Mouse (Mus musculus) embryonic facial prominence, embryonic 11.5 days (tissue): ENCODE measurements around the gene Gm8764. TPM values are rescaled to one million over a fixed set of nuclear protein-coding genes. Genes with fewer than 3 reads are reported as not detected.
"Not testable (repeated sequence)": the region's sequence is repeated elsewhere in the genome, so short reads cannot be mapped to it uniquely, and the experiment has no call there.

Source experiments
- ATAC-seq: fragments of 200-750 bp; cut with Nextera tagmentation; replicated peaks from 2 replicates; pipeline ENCODE4 v1.8.0; 2017; ENCODE audit warnings: low read depth; ENCODE audit not compliant: insufficient number of reproducible peaks, low FRiP score, low TSS enrichment
- DNase-seq: peaks from one replicate; pipeline ENCODE4 v3.0.0-alpha.2; 2015; ENCODE audit warnings: low spot score
- H3K27ac ChIP-seq: fragments of 300-500 bp; sonication (generic); replicated peaks from 2 replicates; pipeline ENCODE4 v1.5.1; 2014; ENCODE audit warnings: mild to moderate bottlenecking, low read depth, low read length, control low read depth
- H3K27me3 ChIP-seq: fragments of 300-500 bp; sonication (generic); 2 replicates; pipeline ENCODE4 v1.6.1; 2014; ENCODE audit warnings: mild to moderate bottlenecking, low read length, moderate library complexity, mixed read lengths; ENCODE audit not compliant: control insufficient read depth, insufficient read depth
- H3K36me3 ChIP-seq: fragments of 300-500 bp; sonication (generic); replicated peaks from 2 replicates; pipeline ENCODE4 v1.6.1; 2014; ENCODE audit warnings: low read depth, mild to moderate bottlenecking, low read length, moderate library complexity, mixed read lengths; ENCODE audit not compliant: control insufficient read depth, insufficient read depth
- H3K4me1 ChIP-seq: fragments of 300-500 bp; sonication (generic); 2 replicates; pipeline ENCODE4 v1.6.1; 2014; ENCODE audit warnings: low read length, mixed read lengths; ENCODE audit not compliant: control insufficient read depth, insufficient read depth
- H3K4me2 ChIP-seq: fragments of 300-500 bp; sonication (generic); 2 replicates; pipeline ENCODE4 v1.6.1; 2014; ENCODE audit warnings: low read depth, mild to moderate bottlenecking, control low read depth, low read length, moderate library complexity
- H3K4me3 ChIP-seq: fragments of 300-500 bp; sonication (generic); 2 replicates; pipeline ENCODE4 v1.5.1; 2014; ENCODE audit warnings: low read depth, low read length, control low read depth
- H3K9ac ChIP-seq: fragments of 300-500 bp; sonication (generic); replicated peaks from 2 replicates; pipeline ENCODE4 v1.6.1; 2014; ENCODE audit warnings: mild to moderate bottlenecking, control low read depth, low read length
- H3K9me3 ChIP-seq: fragments of 300-500 bp; sonication (generic); replicated peaks from 2 replicates; pipeline ENCODE4 v1.6.1; 2016; ENCODE audit warnings: mild to moderate bottlenecking, low read length, inconsistent platforms, mixed read lengths; ENCODE audit not compliant: control insufficient read depth
- WGBS: fragments of 180-500 bp; shearing (Covaris S2); extraction: QIAGEN DNeasy Blood & Tissue Kit; methylation state at CpG from one replicate; pipeline ENCODE4 v1.1.7; 2014; 5-methylcytosine and 5-hydroxymethylcytosine counted together
- polyA plus RNA-seq: library from polyadenylated mRNA; unstranded; fragments of >200 nt; fragmentation: Nextera tagmentation; extraction: Ambion mirVana; gene quantifications from 2 replicates; pipeline ENCODE4 v1.2.1, GENCODE M21; 2014

Gene Gm8764
- polyA plus RNA-seq, 1 experiment from 2014 or later, result not detected

- not testable (repeated sequence) for H3K4me1 ChIP-seq, H3K4me3 ChIP-seq, H3K27me3 ChIP-seq, H3K9me3 ChIP-seq, DNase-seq, ATAC-seq, H3K36me3 ChIP-seq, H3K4me2 ChIP-seq, H3K9ac ChIP-seq, H3K27ac ChIP-seq
- WGBS, result no CpG with 5 or more reads among the region's 3 CpGs
Observed at GRCm38 (mm10) chr10:104193742-104194141, 33.9 kb downstream of the Gm8764 start, which contains the start of gene Gm4340. Gm4340 (plus strand) TSS chr10:104194042.

GRCm38 (mm10) chr10:104209655-104210054 is 49.8 kb downstream of the Gm8764 start:
- H3K27ac ChIP-seq, result no peak overlapping the region
- WGBS, result 80% methylated on average over 1 of the region's 1 CpGs
- H3K4me1 ChIP-seq, result no peaks in the 10 kb centered on the region
- no peak overlapping the region for H3K9ac ChIP-seq
- H3K4me3 ChIP-seq, result no peak overlapping the region
- no peaks in the 10 kb centered on the region for H3K27me3 ChIP-seq
- DNase-seq (no peak), ATAC-seq (no peak)
- no peak overlapping the region for H3K4me2 ChIP-seq
- H3K9me3 ChIP-seq, result no peaks in the 10 kb centered on the region
- no peaks in the 10 kb centered on the region; the same call in 1 of the 2 replicates for H3K36me3 ChIP-seq

DNA sequence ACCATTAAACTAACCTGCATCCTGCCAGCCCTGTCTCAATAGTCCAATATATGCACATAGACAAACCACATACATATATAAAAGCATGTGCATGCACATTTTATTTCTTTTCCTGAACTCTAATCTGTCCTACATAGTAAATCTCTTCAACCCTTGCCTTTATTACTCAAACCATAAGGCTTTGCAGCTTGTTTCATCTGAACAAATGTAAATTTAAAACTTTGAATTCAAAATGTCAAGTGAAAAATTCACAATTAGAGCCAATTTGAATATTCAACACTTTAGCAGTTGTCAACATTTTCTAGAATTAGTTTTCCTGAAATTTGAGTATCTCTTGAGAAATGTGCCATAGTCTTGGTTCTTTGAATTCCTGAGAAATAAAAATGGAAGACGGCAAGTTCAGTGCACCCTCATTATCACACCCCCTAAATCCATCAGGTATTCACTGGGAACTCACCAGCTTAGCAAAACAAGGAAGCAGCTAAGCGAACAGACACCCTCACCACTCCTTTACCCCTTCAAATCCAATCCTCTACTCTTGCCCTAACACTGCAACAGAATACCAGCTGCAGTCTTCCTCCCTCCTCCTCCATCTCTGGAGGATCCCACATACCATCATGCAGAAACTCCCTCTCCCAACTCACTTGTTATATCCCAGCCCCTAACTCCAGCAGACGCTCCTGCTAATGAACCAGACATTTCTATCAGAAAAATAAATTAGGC is 50.6 kb downstream of the Gm8764 start:
- ATAC-seq, result no peak
- no peak overlapping the region for H3K27ac ChIP-seq
- WGBS, result 62% methylated on average over 3 of the region's 3 CpGs

More for the DNA sequence above, 50.6 kb downstream of the Gm8764 start:
- Histone ChIP-seq H3K36me3 (no peaks in the 10 kb centered on the region; the same call in 1 of the 2 replicates), H3K9ac (no peak overlapping the region), H3K4me3 (no peak overlapping the region), H3K9me3 (no peaks in the 10 kb centered on the region), H3K4me1 (no peaks in the 10 kb centered on the region), H3K4me2 (no peak overlapping the region), H3K27me3 (no peaks in the 10 kb centered on the region)
- DNase-seq, result no peak

Other genes starting within 250 kb of the Gm8764 start
- not detected in 2 replicates for gene Gm21293, start 17.0 kb upstream of the Gm8764 start, polyA plus RNA-seq
- not detected in 2 replicates for gene Gm6763, start 8.5 kb upstream of the Gm8764 start, polyA plus RNA-seq
- gene Gm21304, start 8.5 kb downstream of the Gm8764 start, polyA plus RNA-seq, result not detected in 2 replicates
- gene Gm21312, start 17.0 kb downstream of the Gm8764 start, polyA plus RNA-seq, result not detected in 2 replicates
- gene Gm20765, start 25.5 kb downstream of the Gm8764 start, polyA plus RNA-seq, result not detected in 2 replicates
- not detected in 2 replicates for gene Gm4340, start 34.0 kb downstream of the Gm8764 start, polyA plus RNA-seq